Mouse (Mus musculus) thymus, adult 2 months (tissue): ENCODE data around the gene Etl4. TPM values are rescaled to one million over a fixed set of nuclear protein-coding genes. Genes with fewer than 3 reads are reported as not detected.

ENCODE experiments used
- DNase-seq: peaks from one replicate; pipeline ENCODE4 v3.0.0; 2021
- H3K27ac ChIP-seq: fragments of 200-500 bp; 2 replicates; pipeline ENCODE4 v1.5.1; 2012; ENCODE audit warnings: low read length, control low read depth; ENCODE audit not compliant: control insufficient read depth, insufficient read depth
- H3K27me3 ChIP-seq: fragments of 200-500 bp; 2 replicates; pipeline ENCODE4 v1.6.1; 2012; ENCODE audit warnings: mild to moderate bottlenecking, low read length, moderate library complexity, mixed read lengths; ENCODE audit not compliant: control insufficient read depth, insufficient read depth
- H3K36me3 ChIP-seq: fragments of 200-500 bp; 2 replicates; pipeline ENCODE4 v1.6.1; 2012; ENCODE audit warnings: mild to moderate bottlenecking, low read length, moderate library complexity; ENCODE audit not compliant: control insufficient read depth, insufficient read depth
- H3K4me1 ChIP-seq: fragments of 200-500 bp; replicated peaks from 2 replicates; pipeline ENCODE4 v1.6.1; 2012; ENCODE audit warnings: low read length; ENCODE audit not compliant: control insufficient read depth, insufficient read depth
- H3K4me3 ChIP-seq: fragments of 200-500 bp; 2 replicates; pipeline ENCODE4 v1.5.1; 2012; ENCODE audit warnings: mild to moderate bottlenecking, low read length, control low read depth, moderate library complexity; ENCODE audit not compliant: control insufficient read depth, insufficient read depth
- CTCF ChIP-seq: fragments of 200-500 bp; IDR thresholded peaks from 2 replicates; pipeline ENCODE4 v1.5.1; 2012; ENCODE audit warnings: mild to moderate bottlenecking, control low read depth, low read length, moderate library complexity, borderline replicate concordance; ENCODE audit not compliant: control insufficient read depth, poor library complexity, insufficient read depth; ENCODE audit errors: extremely low read depth
- POLR2A ChIP-seq: fragments of 200-500 bp; IDR thresholded peaks from 2 replicates; pipeline ENCODE4 v1.6.1; 2012; ENCODE audit warnings: mild to moderate bottlenecking, low read length, control low read depth, moderate library complexity; ENCODE audit not compliant: control insufficient read depth, poor library complexity, insufficient read depth; ENCODE audit errors: extremely low read depth
- WGBS: fragments of 180-500 bp; shearing (Covaris S2); methylation state at CpG from one replicate; pipeline ENCODE4 v1.1.7; 2018; 5-methylcytosine and 5-hydroxymethylcytosine counted together
- polyA plus RNA-seq: library from polyadenylated mRNA; depleted of rRNA; stranded (reverse); fragments of >200 nt; gene quantifications from 2 replicates; pipeline ENCODE4 v1.2.3, GENCODE M21; 2012

Etl4 gene
- polyA plus RNA-seq, 1 experiment, result 9.7 TPM

DNA sequence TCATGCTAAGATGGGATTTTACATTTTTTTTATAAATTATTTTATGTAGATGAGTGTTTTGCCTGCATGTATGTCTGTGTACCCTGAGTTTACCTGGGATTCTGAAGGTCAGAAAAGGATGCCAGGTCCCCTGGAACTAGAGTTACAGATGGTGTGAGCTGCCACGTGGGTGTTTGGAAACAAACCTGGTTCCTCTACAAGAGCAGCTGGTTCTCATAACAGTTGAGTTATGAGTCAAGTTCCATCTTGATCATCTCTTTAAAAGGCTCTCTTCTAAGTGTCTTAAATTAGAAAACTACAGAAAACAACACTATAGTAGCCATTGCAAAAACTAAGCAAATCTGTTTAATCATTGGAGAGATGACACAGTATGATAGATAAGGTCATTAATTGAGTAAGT is 788.1 kb downstream of the Etl4 start:
- no peaks in the 10 kb centered on the region for H3K27me3 ChIP-seq
- TF ChIP-seq CTCF (no peak), POLR2A (no peak)
- no peaks in the 10 kb centered on the region for H3K4me1 ChIP-seq
- no peaks in the 10 kb centered on the region for H3K36me3 ChIP-seq
- 74% methylated on average over 1 of the region's 1 CpGs for WGBS
- DNase-seq, result no peak
- no peak overlapping the region for H3K27ac ChIP-seq
- H3K4me3 ChIP-seq, result no peak overlapping the region

DNA sequence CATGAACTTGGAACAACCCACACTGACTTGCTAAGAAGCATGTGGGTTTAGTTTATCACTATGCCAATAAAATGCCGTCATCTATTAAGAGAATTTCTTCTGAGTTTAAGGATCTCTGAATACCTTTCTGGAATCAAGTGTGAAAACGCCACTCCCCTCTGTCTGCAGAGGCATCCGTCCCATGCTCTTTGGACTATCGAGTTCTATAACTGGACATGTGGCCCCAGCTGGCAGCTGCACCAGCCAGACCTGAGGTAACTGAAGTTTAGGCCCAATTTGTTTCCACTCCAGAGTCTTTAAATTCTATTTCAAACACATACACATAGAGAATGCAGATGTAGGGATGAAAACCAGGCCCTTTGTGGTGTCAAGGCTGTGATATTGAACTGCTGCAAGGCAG is 795.5 kb downstream of the Etl4 start:
- no peak for DNase-seq
- H3K4me1 ChIP-seq, result no peaks in the 10 kb centered on the region
- H3K36me3 ChIP-seq, result no peaks in the 10 kb centered on the region
- no peaks in the 10 kb centered on the region for H3K27me3 ChIP-seq
- no peak overlapping the region for H3K27ac ChIP-seq
- TF ChIP-seq CTCF (no peak), POLR2A (no peak)
- H3K4me3 ChIP-seq, result no peak overlapping the region
- 90% methylated on average over 4 of the region's 4 CpGs for WGBS

- DNase-seq, result no peak
- Histone ChIP-seq H3K27me3 (no peaks in the 10 kb centered on the region), H3K4me1 (no peaks in the 10 kb centered on the region), H3K36me3 (no peaks in the 10 kb centered on the region), H3K27ac (no peak overlapping the region), H3K4me3 (no peak overlapping the region)
- 89% methylated on average over 7 of the region's 7 CpGs for WGBS
- TF ChIP-seq POLR2A (no peak), CTCF (no peak)
Observed at GRCm38 (mm10) chr2:20710589-20710988, 801.0 kb downstream of the Etl4 start.

GRCm38 (mm10) chr2:20711024-20711423 is 801.4 kb downstream of the Etl4 start:
- Histone ChIP-seq H3K4me1 (no peaks in the 10 kb centered on the region), H3K4me3 (no peak overlapping the region), H3K27me3 (no peaks in the 10 kb centered on the region), H3K27ac (no peak overlapping the region), H3K36me3 (no peaks in the 10 kb centered on the region)
- WGBS, result 75% methylated on average over 2 of the region's 2 CpGs
- no peak for DNase-seq
- TF ChIP-seq POLR2A (no peak), CTCF (no peak)

GRCm38 (mm10) chr2:20719105-20719504 is 809.5 kb downstream of the Etl4 start:
- H3K27ac ChIP-seq, result no peak overlapping the region
- no peaks in the 10 kb centered on the region for H3K27me3 ChIP-seq
- no peak overlapping the region for H3K4me3 ChIP-seq
- no peaks in the 10 kb centered on the region for H3K36me3 ChIP-seq
- no peak for TF ChIP-seq CTCF
- no peak for TF ChIP-seq POLR2A
- H3K4me1 ChIP-seq, result no peaks in the 10 kb centered on the region
- no peak for DNase-seq
- 93% methylated on average over 4 of the region's 4 CpGs for WGBS

GRCm38 (mm10) chr2:20721098-20721497 is 811.5 kb downstream of the Etl4 start:
- no peak for DNase-seq
- TF ChIP-seq POLR2A (no peak), CTCF (no peak)
- Histone ChIP-seq H3K4me1 (no peaks in the 10 kb centered on the region), H3K27ac (no peak overlapping the region), H3K4me3 (no peak overlapping the region), H3K36me3 (no peaks in the 10 kb centered on the region), H3K27me3 (no peaks in the 10 kb centered on the region)
- 91% methylated on average over 3 of the region's 3 CpGs for WGBS
